Mouse (Mus musculus): ENCODE results near the gene Pde8b.

The Pde8b gene

GRCm38 (mm10) chr13:95135326-95136150 is 114.6 kb downstream of the Pde8b start:
- no peak for DNase-seq

- DNase-seq = no peak
Observed at GRCm38 (mm10) chr13:95131848-95132247, 118.3 kb downstream of the Pde8b start.

GRCm38 (mm10) chr13:95131041-95131440 is 119.1 kb downstream of the Pde8b start:
- DNase-seq = no peak

GRCm38 (mm10) chr13:95127288-95127687 is 122.8 kb downstream of the Pde8b start:
- no peak for DNase-seq

GRCm38 (mm10) chr13:95126801-95127200 is 123.3 kb downstream of the Pde8b start:
- no peak for DNase-seq

GRCm38 (mm10) chr13:95125546-95126215 is 124.5 kb downstream of the Pde8b start:
- no peak for DNase-seq

GRCm38 (mm10) chr13:95120570-95120969 is 129.6 kb downstream of the Pde8b start:
- DNase-seq = no peak

GRCm38 (mm10) chr13:95113763-95114162 is 136.4 kb downstream of the Pde8b start:
- no peak for DNase-seq

- DNase-seq = no peak
Observed at GRCm38 (mm10) chr13:95109555-95109954, 140.6 kb downstream of the Pde8b start.

- no peak for DNase-seq
Observed at GRCm38 (mm10) chr13:95108035-95108434, 142.1 kb downstream of the Pde8b start.

GRCm38 (mm10) chr13:95104865-95105264 is 145.3 kb downstream of the Pde8b start:
- DNase-seq = no peak

GRCm38 (mm10) chr13:95102985-95103590 is 147.0 kb downstream of the Pde8b start:
- no peak for DNase-seq

GRCm38 (mm10) chr13:95101315-95101714 is 148.8 kb downstream of the Pde8b start:
- no peak for DNase-seq

GRCm38 (mm10) chr13:95098931-95099720 is 151.0 kb downstream of the Pde8b start:
- no peak for DNase-seq

GRCm38 (mm10) chr13:95096646-95097045 is 153.5 kb downstream of the Pde8b start:
- no peak for DNase-seq

- no peak for DNase-seq
Observed at GRCm38 (mm10) chr13:95095860-95096259, 154.3 kb downstream of the Pde8b start.

- no peak for DNase-seq
Observed at GRCm38 (mm10) chr13:95091546-95092445, 158.3 kb downstream of the Pde8b start.

- no peak for DNase-seq
Observed at GRCm38 (mm10) chr13:95087358-95087787, 162.8 kb downstream of the Pde8b start.

- DNase-seq = no peak
Observed at GRCm38 (mm10) chr13:95086033-95086432, 164.1 kb downstream of the Pde8b start.

- DNase-seq = no peak
Observed at GRCm38 (mm10) chr13:95082611-95083010, 167.5 kb downstream of the Pde8b start.

- DNase-seq = no peak
Observed at GRCm38 (mm10) chr13:95081082-95081481, 169.1 kb downstream of the Pde8b start.

GRCm38 (mm10) chr13:95078492-95078891 is 171.6 kb downstream of the Pde8b start:
- DNase-seq = no peak

All from cerebellum, adult 9-11 months (tissue).